Mouse (Mus musculus): ENCODE data around the gene Gm4869. TPM values are rescaled to one million over a fixed set of nuclear protein-coding genes. Genes with fewer than 3 reads are reported as not detected.
A peak's percentile ranks its signal among the peaks of the same experiment; 100 is the strongest.

The Gm4869 gene
- polyA plus RNA-seq, 1 experiment, result 0.07 TPM

DNA sequence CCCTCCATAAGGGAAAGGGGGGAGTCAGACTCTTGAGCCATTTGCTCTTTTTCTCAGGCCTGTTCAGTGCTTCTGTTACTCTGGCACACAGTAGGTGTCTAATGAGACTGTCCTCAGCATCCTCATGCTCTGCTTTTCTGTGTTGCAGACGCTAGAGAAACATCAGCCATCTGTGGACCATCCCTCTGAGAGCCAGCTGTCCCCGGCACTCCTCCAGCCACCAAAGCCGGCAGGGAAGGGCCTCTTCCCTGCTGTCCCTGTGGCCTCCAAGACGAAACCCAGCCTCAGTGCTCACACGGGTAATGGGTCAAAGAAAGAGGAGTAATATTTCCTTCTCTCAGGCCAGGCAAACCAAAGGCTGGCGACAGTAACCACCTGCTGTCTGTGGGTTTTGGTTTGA, 45.7 kb downstream of the Gm4869 start:
- Histone ChIP-seq H3K27me3 (ENCODE audit: control insufficient read depth, insufficient read depth, insufficient read length) (peaks cover 47% of the 10 kb centered on the region), H3K4me3 (no peak overlapping the region), H3ac (ENCODE audit: control insufficient read depth, insufficient read length) (no peak overlapping the region), H3K79me2 (ENCODE audit: control insufficient read depth, insufficient read depth) (no peaks in the 10 kb centered on the region), H3K36me3 (ENCODE audit: control insufficient read depth, insufficient read depth) (no peaks in the 10 kb centered on the region), H3K4me2 (ENCODE audit: low read depth) (no peak overlapping the region)
- no peak for TF ChIP-seq TCF3 (IDR thresholded peaks at IDR 0.05; ENCODE audit: insufficient read length, low read depth)
- no peak for TF ChIP-seq E2F4 (IDR thresholded peaks at IDR 0.05; ENCODE audit: insufficient read depth)
- TF ChIP-seq POLR2A (IDR thresholded peaks at IDR 0.05; ENCODE audit: insufficient read length, low read depth), result no peak
- peak in 2 of 3 experiments; percentile 27 to 68 for TF ChIP-seq MYOG (IDR thresholded peaks at IDR 0.05; ENCODE audit: control insufficient read depth in 1 of 3, insufficient read depth in 1 of 3, insufficient read length in 2 of 3, low read depth in 2 of 3)
- TF ChIP-seq REST (IDR thresholded peaks at IDR 0.05; ENCODE audit: insufficient read depth, insufficient read length), result no peak
- no peak for TF ChIP-seq SRF (IDR thresholded peaks at IDR 0.05; ENCODE audit: control insufficient read depth, insufficient read length, low read depth)
- TF ChIP-seq TCF12 (IDR thresholded peaks at IDR 0.05; ENCODE audit: insufficient read depth, poor library complexity, severe bottlenecking), result no peak
- no peak for TF ChIP-seq CEBPB (IDR thresholded peaks at IDR 0.05; ENCODE audit: insufficient read depth, poor library complexity, severe bottlenecking)
- TF ChIP-seq USF1 (IDR thresholded peaks at IDR 0.05; ENCODE audit: low read depth), result no peak
- no peak for TF ChIP-seq POLR2AphosphoS2 (IDR thresholded peaks at IDR 0.05; ENCODE audit: insufficient read length, low read depth)
- TF ChIP-seq MAX (IDR thresholded peaks at IDR 0.05; ENCODE audit: low read depth), result no peak
- peak in 1 of 3 experiments; percentile 8 for TF ChIP-seq MYOD1 (IDR thresholded peaks at IDR 0.05; ENCODE audit: control insufficient read depth in 1 of 3, insufficient read length in 2 of 3, low read depth in 2 of 3)

DNA sequence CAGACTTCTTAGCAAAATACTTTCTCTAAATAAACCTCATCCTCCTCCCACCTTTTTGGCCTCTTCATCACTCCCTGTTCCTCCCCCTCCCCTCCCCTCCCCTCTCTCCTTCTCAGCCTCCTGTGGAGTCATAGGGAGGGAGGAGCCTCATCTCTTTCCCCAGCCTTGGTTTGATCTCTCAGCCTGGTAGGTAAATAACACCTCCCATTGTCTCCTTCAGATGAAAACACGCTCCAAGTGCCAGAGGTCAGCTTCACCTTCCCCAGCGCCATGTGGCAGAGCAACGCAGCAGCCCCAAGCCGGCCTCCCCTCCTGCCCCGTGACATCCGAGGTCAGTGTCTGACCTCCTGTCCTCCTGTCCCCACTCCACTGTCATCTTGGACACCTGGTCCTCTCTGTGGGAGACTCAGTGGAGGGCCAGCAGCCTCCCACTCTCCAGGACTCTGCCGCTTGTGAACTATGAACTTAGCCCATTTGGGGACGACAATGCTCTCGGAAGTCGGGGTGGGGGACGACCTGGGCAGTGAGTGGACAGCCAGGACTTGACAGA, 47.3 kb downstream of the Gm4869 start:
- Histone ChIP-seq H3K27me3 (ENCODE audit: control insufficient read depth, insufficient read depth, insufficient read length) (peaks cover 33% of the 10 kb centered on the region), H3K79me2 (ENCODE audit: control insufficient read depth, insufficient read depth) (no peaks in the 10 kb centered on the region), H3K4me3 (no peak overlapping the region), H3K36me3 (ENCODE audit: control insufficient read depth, insufficient read depth) (no peaks in the 10 kb centered on the region), H3K4me2 (ENCODE audit: low read depth) (no peak overlapping the region), H3ac (ENCODE audit: control insufficient read depth, insufficient read length) (no peak overlapping the region)
- TF ChIP-seq MAX (IDR thresholded peaks at IDR 0.05; ENCODE audit: low read depth) (no peak), TCF12 (IDR thresholded peaks at IDR 0.05; ENCODE audit: insufficient read depth, poor library complexity, severe bottlenecking) (no peak), CEBPB (IDR thresholded peaks at IDR 0.05; ENCODE audit: insufficient read depth, poor library complexity, severe bottlenecking) (no peak), POLR2A (IDR thresholded peaks at IDR 0.05; ENCODE audit: insufficient read length, low read depth) (no peak), SRF (IDR thresholded peaks at IDR 0.05; ENCODE audit: control insufficient read depth, insufficient read length, low read depth) (no peak), POLR2AphosphoS2 (IDR thresholded peaks at IDR 0.05; ENCODE audit: insufficient read length, low read depth) (no peak), MYOD1 (IDR thresholded peaks at IDR 0.05; ENCODE audit: control insufficient read depth in 1 of 3, insufficient read length in 2 of 3, low read depth in 2 of 3) (no peak), MYOG (IDR thresholded peaks at IDR 0.05; ENCODE audit: control insufficient read depth in 1 of 3, insufficient read depth in 1 of 3, insufficient read length in 2 of 3, low read depth in 2 of 3) (no peak), USF1 (IDR thresholded peaks at IDR 0.05; ENCODE audit: low read depth) (no peak), TCF3 (IDR thresholded peaks at IDR 0.05; ENCODE audit: insufficient read length, low read depth) (no peak), E2F4 (IDR thresholded peaks at IDR 0.05; ENCODE audit: insufficient read depth) (no peak), REST (IDR thresholded peaks at IDR 0.05; ENCODE audit: insufficient read depth, insufficient read length) (no peak)

DNA sequence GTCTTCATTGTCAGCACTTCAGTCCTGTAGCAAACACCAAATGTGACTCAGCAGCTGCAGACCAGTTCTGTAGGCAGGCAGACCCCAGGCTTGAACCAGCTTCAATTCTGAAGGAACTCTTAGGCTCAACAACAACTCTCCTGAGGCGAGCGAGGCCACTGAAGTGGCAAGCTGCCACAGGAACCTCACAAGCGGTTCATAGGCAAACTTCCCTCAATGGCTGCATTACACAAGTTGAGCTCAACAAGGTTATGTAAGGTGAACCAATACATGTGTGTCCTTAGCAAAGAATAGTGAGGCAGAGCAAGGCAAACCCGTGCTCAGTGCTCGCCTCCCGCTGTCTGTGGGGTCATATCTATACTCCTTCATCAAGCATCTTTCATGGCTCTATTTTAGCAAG, 52.7 kb downstream of the Gm4869 start:
- TF ChIP-seq POLR2AphosphoS2 (IDR thresholded peaks at IDR 0.05; ENCODE audit: insufficient read length, low read depth) (no peak), USF1 (IDR thresholded peaks at IDR 0.05; ENCODE audit: low read depth) (no peak), MYOG (IDR thresholded peaks at IDR 0.05; ENCODE audit: control insufficient read depth in 1 of 3, insufficient read depth in 1 of 3, insufficient read length in 2 of 3, low read depth in 2 of 3) (no peak)
- Histone ChIP-seq H3K79me2 (ENCODE audit: control insufficient read depth, insufficient read depth) (no peaks in the 10 kb centered on the region), H3K4me2 (ENCODE audit: low read depth) (no peak overlapping the region)

DNA sequence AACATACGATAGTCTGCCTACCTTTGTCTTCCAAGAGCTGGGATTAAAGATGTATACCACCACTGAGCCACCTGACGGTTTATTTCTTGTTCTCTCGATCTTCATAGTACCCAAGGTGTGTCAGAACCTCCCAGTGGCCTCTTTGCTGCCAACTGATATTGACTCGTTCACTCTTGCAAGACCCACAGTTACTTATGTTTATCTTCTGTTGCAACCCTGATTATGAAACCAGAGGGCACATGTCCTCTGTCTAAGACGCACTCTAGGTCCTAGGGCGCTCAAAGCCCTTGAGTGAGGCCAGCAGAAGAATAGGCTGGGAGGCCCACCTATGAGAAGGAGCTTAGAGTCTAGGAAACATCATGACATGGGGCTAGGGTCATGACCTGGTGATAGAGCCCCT, 55.3 kb downstream of the Gm4869 start:
- Histone ChIP-seq H3K79me2 (ENCODE audit: control insufficient read depth, insufficient read depth) (no peaks in the 10 kb centered on the region), H3K4me2 (ENCODE audit: low read depth) (no peak overlapping the region), H3K36me3 (ENCODE audit: control insufficient read depth, insufficient read depth) (no peaks in the 10 kb centered on the region), H3K27me3 (ENCODE audit: control insufficient read depth, insufficient read depth, insufficient read length) (no peaks in the 10 kb centered on the region), H3ac (ENCODE audit: control insufficient read depth, insufficient read length) (no peak overlapping the region), H3K4me3 (no peak overlapping the region)
- TF ChIP-seq E2F4 (IDR thresholded peaks at IDR 0.05; ENCODE audit: insufficient read depth), result no peak
- no peak for TF ChIP-seq SRF (IDR thresholded peaks at IDR 0.05; ENCODE audit: control insufficient read depth, insufficient read length, low read depth)
- no peak for TF ChIP-seq USF1 (IDR thresholded peaks at IDR 0.05; ENCODE audit: low read depth)
- TF ChIP-seq POLR2AphosphoS2 (IDR thresholded peaks at IDR 0.05; ENCODE audit: insufficient read length, low read depth), result no peak
- no peak for TF ChIP-seq CEBPB (IDR thresholded peaks at IDR 0.05; ENCODE audit: insufficient read depth, poor library complexity, severe bottlenecking)
- TF ChIP-seq MAX (IDR thresholded peaks at IDR 0.05; ENCODE audit: low read depth), result no peak
- TF ChIP-seq MYOG (IDR thresholded peaks at IDR 0.05; ENCODE audit: control insufficient read depth in 1 of 3, insufficient read depth in 1 of 3, insufficient read length in 2 of 3, low read depth in 2 of 3), result no peak
- no peak for TF ChIP-seq TCF12 (IDR thresholded peaks at IDR 0.05; ENCODE audit: insufficient read depth, poor library complexity, severe bottlenecking)
- TF ChIP-seq REST (IDR thresholded peaks at IDR 0.05; ENCODE audit: insufficient read depth, insufficient read length), result no peak
- TF ChIP-seq MYOD1 (IDR thresholded peaks at IDR 0.05; ENCODE audit: control insufficient read depth in 1 of 3, insufficient read length in 2 of 3, low read depth in 2 of 3), result no peak
- TF ChIP-seq TCF3 (IDR thresholded peaks at IDR 0.05; ENCODE audit: insufficient read length, low read depth), result no peak
- no peak for TF ChIP-seq POLR2A (IDR thresholded peaks at IDR 0.05; ENCODE audit: insufficient read length, low read depth)

More for the DNA sequence above, 52.7 kb downstream of the Gm4869 start:
- Histone ChIP-seq H3K4me3 (no peak overlapping the region), H3ac (ENCODE audit: control insufficient read depth, insufficient read length) (no peak overlapping the region), H3K27me3 (ENCODE audit: control insufficient read depth, insufficient read depth, insufficient read length) (peaks cover 7% of the 10 kb centered on the region), H3K36me3 (ENCODE audit: control insufficient read depth, insufficient read depth) (no peaks in the 10 kb centered on the region)
